Mouse (Mus musculus) embryonic fibroblast, embryonic 13.5 days (primary cell): Measurements from ENCODE around the gene Sfi1. TPM values are rescaled to one million over a fixed set of nuclear protein-coding genes. Genes with fewer than 3 reads are reported as not detected.
A peak's percentile ranks its signal among the peaks of the same experiment; 100 is the strongest.
"Not testable (repeated sequence)": the region's sequence is repeated elsewhere in the genome, so short reads cannot be mapped to it uniquely, and the experiment has no call there.

Experiments
- H3K27ac ChIP-seq: 2 replicates; pipeline ENCODE4 v1.5.1; 2012; ENCODE audit warnings: low read length, control low read depth, inconsistent platforms; ENCODE audit not compliant: insufficient read depth
- H3K4me1 ChIP-seq: 2 replicates; pipeline ENCODE4 v1.6.1; 2011; ENCODE audit warnings: low read length; ENCODE audit not compliant: control insufficient read depth, insufficient read depth
- H3K4me3 ChIP-seq: 2 replicates; pipeline ENCODE4 v1.5.1; 2011; ENCODE audit warnings: mild to moderate bottlenecking, control low read depth, low read length; ENCODE audit not compliant: insufficient read depth
- POLR2A ChIP-seq: IDR thresholded peaks from 2 replicates; pipeline ENCODE4 v1.6.1; 2011; ENCODE audit warnings: low read depth, mild to moderate bottlenecking, control low read depth, low read length, moderate library complexity
- polyA plus RNA-seq: library from polyadenylated mRNA; stranded (reverse); fragments of >200 nt; gene quantifications from 2 replicates; pipeline ENCODE4 v1.2.4, GENCODE M21; 2011; ENCODE audit warnings: low read depth; ENCODE audit not compliant: missing spikeins, insufficient read length

The Sfi1 gene
- polyA plus RNA-seq, 1 experiment, result 17.1 TPM

DNA sequence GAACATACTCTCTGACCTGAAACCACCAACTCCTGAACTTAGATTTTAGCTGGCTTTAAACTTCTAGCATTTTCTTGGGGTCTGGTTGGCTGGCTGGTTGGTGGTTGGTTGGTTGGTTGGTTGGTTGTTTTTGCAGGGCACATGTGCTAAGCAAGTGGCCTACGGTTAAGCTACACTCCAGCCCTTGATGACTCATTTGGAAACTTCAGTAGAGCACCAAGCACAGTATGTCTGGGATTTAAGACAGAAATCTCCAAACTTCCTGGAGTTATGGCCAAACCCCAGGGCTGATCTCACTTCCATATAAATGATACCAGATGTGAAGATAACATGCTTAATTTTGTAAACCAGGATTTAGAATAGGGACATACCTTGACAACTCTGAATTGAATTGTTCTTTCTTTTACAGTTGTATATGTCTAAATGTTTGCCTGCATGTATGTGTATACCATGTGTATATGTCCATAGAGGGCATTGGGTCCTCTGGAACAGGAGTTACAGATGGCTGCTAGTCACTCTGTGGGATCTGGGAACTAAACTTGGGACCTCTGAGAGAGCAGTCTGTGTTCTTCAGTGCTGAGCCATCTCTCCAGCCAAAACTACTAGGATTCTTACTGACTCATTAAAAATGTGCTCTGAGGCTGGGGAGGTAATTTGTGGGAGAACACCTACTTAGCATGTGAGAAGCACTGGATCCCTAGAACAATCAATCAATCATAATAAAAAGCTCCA lies 39.4 kb downstream of the Sfi1 start:
- H3K27ac ChIP-seq, result peak overlapping the region; percentile 51; the same call in 1 of the 2 replicates
- H3K4me3 ChIP-seq, H3K4me1 ChIP-seq: not testable (repeated sequence)
- TF ChIP-seq POLR2A, result 0 out of 2 replicates have a peak, but pooled peaks have one; percentile 15

DNA sequence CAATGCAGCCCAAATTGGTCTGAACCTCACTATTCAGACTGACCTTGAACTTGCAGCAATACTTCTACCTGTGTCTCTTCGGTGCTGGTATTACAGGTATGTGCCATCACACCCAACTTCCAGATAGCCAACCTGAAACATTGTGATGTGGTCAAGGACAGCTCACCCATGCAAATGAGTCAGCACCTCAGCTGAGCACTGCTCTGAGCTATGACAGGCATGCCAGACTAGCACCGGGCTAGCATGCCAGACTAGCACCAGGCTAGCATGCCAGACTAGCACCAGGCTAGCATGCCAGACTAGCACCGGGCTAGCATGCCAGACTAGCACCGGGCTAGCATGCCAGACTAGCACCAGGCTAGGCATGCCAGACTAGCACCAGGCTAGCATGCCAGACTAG lies 41.9 kb downstream of the Sfi1 start:
- not testable (repeated sequence) for H3K27ac ChIP-seq, H3K4me1 ChIP-seq, H3K4me3 ChIP-seq

DNA sequence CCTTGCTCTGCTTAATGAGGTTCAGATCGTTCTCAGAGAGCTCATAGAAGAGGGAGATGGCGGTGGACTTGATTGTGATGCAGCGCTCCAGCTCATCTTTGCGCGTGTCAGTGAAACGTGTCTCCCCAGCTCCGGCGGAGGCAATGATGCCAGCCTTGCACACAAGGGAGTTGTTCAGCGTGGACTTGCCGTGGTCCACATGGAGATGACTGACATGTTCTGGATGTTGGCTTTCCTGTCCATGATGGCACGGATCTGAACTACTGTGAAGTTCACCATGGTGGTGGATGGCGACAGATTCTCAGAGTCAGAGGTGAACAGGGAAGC lies 42.6 kb downstream of the Sfi1 start:
- not testable (repeated sequence) for H3K4me3 ChIP-seq, H3K27ac ChIP-seq, H3K4me1 ChIP-seq

DNA sequence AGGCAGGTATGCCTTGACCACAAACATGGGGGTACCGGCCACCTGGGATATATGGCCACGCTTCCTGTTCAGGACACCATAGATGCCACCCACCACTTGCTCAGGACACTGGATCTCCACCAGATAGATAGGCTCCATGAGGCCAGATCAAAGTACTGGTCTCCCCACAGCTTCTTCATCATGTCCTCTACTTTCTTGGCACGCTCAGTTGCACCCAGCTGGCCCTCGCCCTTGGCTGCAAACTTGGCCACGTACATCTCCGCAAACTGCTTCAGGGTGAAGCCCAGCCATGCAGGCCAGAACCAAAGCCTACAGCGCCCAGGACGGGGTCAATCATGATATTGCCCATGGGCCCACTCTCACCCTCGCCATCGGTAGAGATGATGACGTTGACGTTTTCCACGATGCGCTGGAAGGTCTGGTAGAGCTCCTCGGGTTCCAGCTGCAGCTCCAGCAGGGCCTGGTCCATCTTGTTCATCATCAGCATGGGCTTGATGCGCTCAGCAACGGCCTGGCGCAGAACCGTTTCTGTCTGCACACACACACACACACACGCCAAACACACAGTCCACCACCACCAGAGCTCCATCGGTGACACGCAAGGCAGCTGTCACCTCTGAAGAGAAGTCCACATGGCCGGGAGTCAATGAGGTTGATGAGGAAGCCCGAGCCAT lies 43.1 kb downstream of the Sfi1 start:
- not testable (repeated sequence) for H3K27ac ChIP-seq, H3K4me3 ChIP-seq, H3K4me1 ChIP-seq

DNA sequence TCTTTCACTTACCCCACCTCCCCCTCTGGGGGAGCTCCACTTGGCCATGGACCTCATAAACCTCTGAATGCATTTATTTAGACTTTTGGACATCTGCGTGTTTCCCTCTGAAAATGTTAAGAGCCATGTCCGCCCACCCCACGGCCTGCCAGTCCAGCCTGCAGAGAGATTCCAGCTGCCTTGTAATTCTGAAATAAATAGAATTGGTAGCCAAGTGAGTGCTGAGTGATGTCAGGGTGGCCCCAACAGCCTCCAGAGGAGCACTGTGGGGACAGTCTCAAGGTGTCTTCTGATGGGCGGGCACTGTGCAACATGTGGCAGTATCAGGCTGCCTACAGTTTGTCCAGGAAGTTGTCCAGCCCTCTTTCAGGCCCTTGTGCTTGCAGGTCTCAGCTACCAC lies 43.8 kb downstream of the Sfi1 start:
- not testable (repeated sequence) for H3K4me1 ChIP-seq, H3K4me3 ChIP-seq, H3K27ac ChIP-seq

DNA sequence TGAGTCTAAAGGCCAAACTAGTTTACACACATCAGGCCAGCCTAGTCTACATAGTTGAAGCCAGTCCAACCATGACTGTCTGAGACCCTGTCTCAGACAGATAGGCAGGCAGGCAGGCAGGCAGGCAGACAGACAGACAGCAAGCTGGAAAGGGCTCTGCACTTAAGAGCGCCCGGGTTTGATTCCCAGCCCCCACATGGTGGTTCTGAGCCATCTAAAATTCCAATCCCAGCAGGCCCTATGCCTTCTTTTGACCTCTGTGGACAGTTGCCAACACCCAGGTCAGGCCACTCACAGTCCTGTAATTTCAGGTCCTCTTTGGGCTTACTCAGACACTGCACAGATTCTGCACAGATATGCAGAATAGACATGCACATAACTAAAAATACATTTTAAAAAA lies 46.5 kb downstream of the Sfi1 start:
- H3K4me1 ChIP-seq, H3K27ac ChIP-seq, H3K4me3 ChIP-seq: not testable (repeated sequence)

DNA sequence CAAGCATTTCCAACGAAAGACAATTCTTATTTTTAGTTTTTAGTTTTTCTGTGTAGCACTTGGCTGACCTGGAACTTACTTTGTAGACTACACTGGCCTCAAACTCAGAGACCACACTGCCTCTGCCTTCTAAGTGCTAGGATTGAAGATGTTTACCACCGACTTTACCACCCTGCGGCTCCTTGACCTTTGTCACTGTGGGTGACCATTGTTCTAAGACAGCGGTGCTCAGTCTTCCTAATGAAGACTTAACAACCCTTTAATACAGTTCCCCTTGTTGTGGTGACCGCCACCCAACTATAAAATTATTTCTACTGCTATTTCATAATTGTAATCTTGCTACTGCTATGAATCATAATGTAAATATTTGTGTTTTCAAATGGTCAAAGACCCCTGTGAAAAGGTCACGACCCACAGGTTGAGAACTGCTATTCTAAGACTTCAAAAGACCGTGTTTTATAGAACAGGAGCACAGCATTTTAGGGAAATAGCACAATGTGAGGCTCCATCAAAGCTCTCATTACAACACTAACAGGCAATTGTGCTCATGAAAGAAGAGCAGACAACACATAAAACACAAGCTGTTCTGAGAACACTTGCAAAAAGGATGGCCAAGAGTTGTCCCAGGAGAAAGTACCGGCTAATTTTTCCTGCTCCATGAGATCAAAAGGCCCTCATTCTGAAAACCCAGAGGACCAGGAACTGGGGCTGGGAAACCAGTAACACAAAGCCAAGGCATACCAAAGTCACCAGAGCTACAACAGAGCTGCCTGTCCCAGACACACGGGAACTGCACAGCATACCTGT lies 47.7 kb downstream of the Sfi1 start:
- not testable (repeated sequence) for H3K4me1 ChIP-seq, H3K27ac ChIP-seq, H3K4me3 ChIP-seq

DNA sequence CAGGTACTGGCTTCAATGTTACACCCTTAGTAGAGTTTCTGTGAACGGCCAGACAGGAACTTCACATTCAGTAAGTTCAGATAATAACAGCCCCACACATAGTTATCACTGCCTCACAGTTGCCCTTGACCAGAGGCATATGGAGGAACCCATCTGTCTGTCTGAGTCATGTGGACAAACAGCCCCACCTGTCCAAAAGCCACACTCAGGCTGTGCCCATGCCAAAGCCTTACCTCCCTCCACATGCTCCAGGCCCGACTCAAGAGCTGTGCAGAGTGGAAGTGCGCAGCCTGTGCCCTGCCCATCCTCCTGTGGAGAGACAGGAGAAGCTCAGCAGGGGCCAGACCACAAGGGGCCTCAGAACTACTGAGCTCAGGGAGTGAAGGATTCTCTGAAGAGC lies 49.3 kb downstream of the Sfi1 start:
- not testable (repeated sequence) for H3K4me3 ChIP-seq, H3K4me1 ChIP-seq, H3K27ac ChIP-seq

DNA sequence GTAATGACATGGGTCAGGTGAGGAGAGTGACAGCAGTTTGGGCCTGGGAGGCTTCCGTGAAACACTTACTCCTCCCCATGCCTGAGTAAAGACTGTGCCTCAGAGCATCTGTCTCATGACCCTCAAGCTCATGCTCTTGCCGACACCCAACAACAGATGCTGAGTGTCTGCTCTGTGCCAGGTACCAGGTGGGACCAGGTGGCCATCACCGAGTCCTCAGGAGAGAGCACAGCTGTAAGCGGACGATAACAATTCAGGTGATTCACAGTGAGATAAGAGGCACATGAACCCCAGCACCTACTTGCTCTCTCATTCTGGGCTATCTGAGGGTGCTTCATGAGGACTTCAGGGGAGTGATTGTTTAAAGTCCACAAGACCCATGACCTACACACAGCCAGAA lies 50.9 kb downstream of the Sfi1 start:
- not testable (repeated sequence) for H3K4me1 ChIP-seq, H3K4me3 ChIP-seq, H3K27ac ChIP-seq

DNA sequence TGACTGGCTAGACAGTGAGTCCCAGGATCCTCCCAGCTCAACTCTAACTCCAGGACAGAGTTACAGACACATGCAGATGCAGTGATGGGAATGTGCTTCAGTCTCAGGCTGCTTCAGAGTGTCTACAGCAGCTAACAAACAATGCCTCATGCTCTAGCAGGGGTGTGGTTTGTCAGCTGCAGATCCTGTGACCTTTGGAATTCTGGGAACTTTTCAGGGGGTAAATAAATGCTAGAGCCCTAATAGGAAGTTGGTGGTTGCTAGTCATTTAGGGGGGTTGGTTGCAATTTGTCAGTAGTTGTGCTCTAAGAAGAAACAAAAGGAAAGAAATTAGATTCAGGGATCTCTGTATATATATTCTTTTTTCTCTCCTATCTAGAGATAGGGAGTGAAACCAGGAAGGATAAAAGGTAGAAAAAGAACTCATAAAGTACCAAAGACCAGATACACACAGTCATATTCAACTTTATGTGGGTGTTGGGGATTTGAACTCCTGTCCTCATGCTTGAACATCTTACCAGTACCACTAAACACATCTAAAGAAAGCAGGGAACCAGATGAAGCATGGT lies 52.2 kb downstream of the Sfi1 start:
- not testable (repeated sequence) for H3K27ac ChIP-seq, H3K4me1 ChIP-seq, H3K4me3 ChIP-seq

DNA sequence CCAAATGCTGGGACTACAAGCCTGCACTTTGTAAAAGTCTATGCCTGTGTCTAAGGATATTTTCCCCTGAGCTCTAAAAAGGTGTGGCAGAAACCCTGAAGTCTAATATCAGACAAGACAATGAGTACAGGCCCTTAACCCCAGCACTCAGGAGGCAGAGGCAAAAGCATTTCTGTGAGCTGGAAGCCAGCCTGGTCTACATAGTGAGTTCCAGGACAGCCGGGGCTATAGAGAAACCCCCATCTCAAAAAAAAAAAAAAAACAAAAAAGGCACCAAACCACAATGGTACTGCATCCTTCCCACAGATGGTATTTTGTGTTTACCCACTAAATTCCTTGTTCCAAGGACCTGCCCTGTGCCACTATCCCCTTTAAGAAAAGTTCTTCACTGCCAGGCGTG lies 54.9 kb downstream of the Sfi1 start:
- H3K4me3 ChIP-seq, H3K4me1 ChIP-seq, H3K27ac ChIP-seq: not testable (repeated sequence)

DNA sequence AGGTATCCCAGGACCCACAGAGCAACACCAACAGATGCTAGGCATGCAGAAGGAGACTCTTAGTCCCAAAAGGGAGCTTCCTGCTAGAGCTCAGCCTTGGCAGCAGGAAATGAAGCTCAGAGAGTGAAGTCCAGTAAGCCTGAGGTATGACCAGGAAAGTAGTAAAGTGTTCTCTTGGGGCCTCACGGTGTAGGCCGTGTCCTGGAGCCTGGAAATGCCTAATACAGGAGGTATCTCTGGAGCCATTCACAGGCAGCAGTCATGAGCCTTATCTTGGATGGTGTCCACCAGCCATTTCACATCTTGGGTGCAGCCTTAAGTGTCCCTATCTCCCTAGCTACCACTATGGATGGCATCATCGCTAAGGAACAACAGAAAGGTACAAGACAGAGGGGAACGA lies 56.0 kb downstream of the Sfi1 start:
- not testable (repeated sequence) for H3K4me1 ChIP-seq, H3K4me3 ChIP-seq

DNA sequence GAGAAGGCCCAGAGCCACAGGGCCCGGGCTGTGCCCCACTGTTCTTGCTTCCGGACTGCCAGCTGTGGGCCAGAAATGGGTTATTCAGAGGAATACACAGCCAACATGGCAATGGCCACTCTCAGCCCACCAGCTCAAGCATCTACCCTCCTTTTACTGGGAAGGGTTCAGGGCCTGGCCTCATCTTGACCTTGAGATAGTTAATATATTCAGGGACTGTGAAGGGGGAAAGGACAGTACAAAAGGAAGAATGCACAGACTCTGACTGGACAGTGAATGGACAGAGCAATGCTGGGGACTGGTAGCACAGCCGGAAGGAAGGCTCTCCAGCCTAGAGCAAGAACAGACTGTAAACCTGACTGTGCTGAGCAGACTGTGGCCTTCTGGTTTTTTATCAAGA lies 57.3 kb downstream of the Sfi1 start:
- H3K4me1 ChIP-seq, H3K27ac ChIP-seq, H3K4me3 ChIP-seq: not testable (repeated sequence)

More for the DNA sequence above, 56.0 kb downstream of the Sfi1 start:
- H3K27ac ChIP-seq, result not testable (repeated sequence)

DNA sequence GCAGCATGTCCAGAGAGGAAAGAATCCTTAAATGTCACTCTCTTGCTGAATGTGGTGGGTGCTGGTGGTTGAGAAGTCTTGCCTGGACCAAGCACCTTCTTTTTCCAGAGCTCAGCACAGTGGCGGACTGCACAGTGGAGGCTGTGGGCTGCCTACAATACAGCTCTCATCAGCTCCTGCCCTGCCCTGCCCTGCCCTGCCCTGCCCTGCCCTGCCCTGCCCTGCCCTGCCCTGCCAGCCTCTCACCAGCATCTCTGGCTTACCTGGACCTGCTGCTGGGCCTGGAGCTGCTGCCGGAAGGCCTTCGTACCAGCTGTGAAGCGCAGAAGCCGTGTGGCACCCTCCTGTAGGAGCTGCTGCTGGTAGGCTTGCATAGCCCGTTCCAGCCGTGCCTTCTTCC lies 57.9 kb downstream of the Sfi1 start:
- not testable (repeated sequence) for H3K4me1 ChIP-seq, H3K4me3 ChIP-seq

DNA sequence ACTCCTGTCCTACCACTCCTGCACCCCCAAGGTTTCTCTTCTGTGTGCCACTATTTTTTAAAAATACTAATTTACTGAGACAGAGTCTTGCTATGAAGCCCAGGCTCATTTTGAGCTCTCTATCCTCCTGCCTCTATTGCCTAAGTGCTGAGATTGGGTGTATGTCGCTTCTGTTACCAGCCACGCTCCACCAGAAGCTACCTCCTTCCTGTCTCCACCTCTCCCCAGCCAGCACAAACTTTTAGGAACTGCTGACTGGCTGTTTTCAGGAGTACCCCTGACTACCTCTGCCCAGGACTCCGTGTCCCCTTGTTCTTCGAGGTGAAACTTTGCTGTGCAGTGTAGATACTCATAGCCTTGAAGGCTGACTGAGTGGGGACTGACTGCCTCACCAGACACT lies 59.9 kb downstream of the Sfi1 start:
- H3K27ac ChIP-seq, H3K4me1 ChIP-seq, H3K4me3 ChIP-seq: not testable (repeated sequence)

More for the DNA sequence above, 57.9 kb downstream of the Sfi1 start:
- not testable (repeated sequence) for H3K27ac ChIP-seq

DNA sequence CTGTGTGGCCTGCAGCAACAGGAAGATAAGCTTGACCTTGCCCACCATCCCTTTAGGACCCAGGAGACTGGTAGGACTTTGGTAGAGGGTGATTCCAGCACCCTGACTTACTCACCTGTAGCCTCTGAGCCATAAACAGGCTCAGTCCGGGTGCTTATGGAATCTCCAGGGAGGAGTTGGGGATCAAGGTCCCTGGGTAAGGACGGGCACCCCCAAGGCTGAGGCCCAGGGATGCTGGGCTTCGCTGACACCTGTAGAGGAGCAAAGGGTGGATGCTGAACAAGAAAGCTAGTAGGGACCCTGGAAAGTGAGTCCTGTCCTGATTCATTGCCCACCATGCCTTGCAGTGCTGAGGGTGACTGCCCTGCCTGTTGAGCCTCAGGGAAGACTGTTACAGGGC lies 60.3 kb downstream of the Sfi1 start:
- H3K27ac ChIP-seq, H3K4me1 ChIP-seq, H3K4me3 ChIP-seq: not testable (repeated sequence)
